Mouse (Mus musculus) kidney, embryonic 14.5 days (tissue): ENCODE measurements at regions not wholly inside any gene's neighbourhood (a gene's known extent, or its start where the extent isn't known, plus 50 kb on each side); places are given as distances from the start of the nearest gene placed in this dataset.

Experiments used
- ATAC-seq: fragments of 200-750 bp; cut with Nextera tagmentation; 2 replicates; pipeline ENCODE4 v1.8.0; 2017; ENCODE audit warnings: moderate number of reproducible peaks, mild to moderate bottlenecking, moderate TSS enrichment, moderate library complexity; ENCODE audit not compliant: low FRiP score, low TSS enrichment
- H3K27ac ChIP-seq: fragments of 300-500 bp; sonication (generic); 2 replicates; pipeline ENCODE4 v1.5.1; 2014; ENCODE audit warnings: low read depth, mild to moderate bottlenecking, low read length, moderate library complexity, mixed read lengths
- H3K27me3 ChIP-seq: fragments of 300-500 bp; sonication (generic); 2 replicates; pipeline ENCODE4 v1.6.1; 2014; ENCODE audit warnings: mild to moderate bottlenecking, low read length; ENCODE audit not compliant: control insufficient read depth, insufficient read depth
- H3K36me3 ChIP-seq: fragments of 300-500 bp; sonication (generic); 2 replicates; pipeline ENCODE4 v1.6.1; 2014; ENCODE audit warnings: low read length, mixed read lengths; ENCODE audit not compliant: control insufficient read depth, insufficient read depth
- H3K4me1 ChIP-seq: fragments of 300-500 bp; sonication (generic); 2 replicates; pipeline ENCODE4 v1.6.1; 2014; ENCODE audit warnings: low read length, mixed read lengths; ENCODE audit not compliant: control insufficient read depth, insufficient read depth
- H3K4me2 ChIP-seq: fragments of 300-500 bp; sonication (generic); replicated peaks from 2 replicates; pipeline ENCODE4 v1.6.1; 2014; ENCODE audit warnings: low read depth, mild to moderate bottlenecking, low read length
- H3K4me3 ChIP-seq: fragments of 300-500 bp; sonication (generic); 2 replicates; pipeline ENCODE4 v1.5.1; 2014; ENCODE audit warnings: mild to moderate bottlenecking, low read length
- H3K9ac ChIP-seq: fragments of 300-500 bp; sonication (generic); 2 replicates; pipeline ENCODE4 v1.6.1; 2014; ENCODE audit warnings: low read depth, mild to moderate bottlenecking, low read length, moderate library complexity
- H3K9me3 ChIP-seq: fragments of 300-500 bp; sonication (generic); 2 replicates; pipeline ENCODE4 v1.6.1; 2016; ENCODE audit warnings: low read length; ENCODE audit not compliant: control insufficient read depth
- WGBS: fragments of 180-500 bp; shearing (Covaris S2); extraction: QIAGEN DNeasy Blood & Tissue Kit; methylation state at CpG from one replicate; pipeline ENCODE4 v1.1.7; 2014; 5-methylcytosine and 5-hydroxymethylcytosine counted together

DNA sequence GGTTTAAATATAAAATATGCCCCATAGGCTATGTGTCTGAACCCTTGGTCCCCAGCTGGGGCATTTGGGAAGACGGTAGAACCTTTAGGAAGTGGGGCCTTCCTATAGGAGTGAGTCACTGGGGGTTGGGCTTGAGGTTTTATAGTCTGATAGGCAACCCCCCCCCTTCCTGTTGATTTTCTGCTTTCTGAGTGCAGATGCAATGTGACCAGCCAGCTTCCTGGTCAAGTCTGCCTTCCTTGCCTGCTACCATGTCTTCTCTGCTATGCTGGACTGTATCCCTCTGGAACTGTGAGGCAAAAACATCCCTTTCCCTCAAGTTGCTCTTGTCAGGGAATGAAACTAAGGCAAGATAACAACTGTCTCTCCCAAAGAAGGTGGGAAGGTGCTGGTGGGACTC, 122.4 kb upstream of the Mvb12b start:
- H3K27me3 ChIP-seq = no peaks in the 10 kb centered on the region
- 53% methylated on average over 1 of the region's 1 CpGs for WGBS
- no peaks in the 10 kb centered on the region for H3K4me1 ChIP-seq
- H3K9ac ChIP-seq = no peak overlapping the region
- no peaks in the 10 kb centered on the region for H3K36me3 ChIP-seq
- H3K9me3 ChIP-seq = no peaks in the 10 kb centered on the region
- no peak for ATAC-seq
- H3K27ac ChIP-seq = no peak overlapping the region
- H3K4me3 ChIP-seq = no peak overlapping the region
- H3K4me2 ChIP-seq = no peak overlapping the region

DNA sequence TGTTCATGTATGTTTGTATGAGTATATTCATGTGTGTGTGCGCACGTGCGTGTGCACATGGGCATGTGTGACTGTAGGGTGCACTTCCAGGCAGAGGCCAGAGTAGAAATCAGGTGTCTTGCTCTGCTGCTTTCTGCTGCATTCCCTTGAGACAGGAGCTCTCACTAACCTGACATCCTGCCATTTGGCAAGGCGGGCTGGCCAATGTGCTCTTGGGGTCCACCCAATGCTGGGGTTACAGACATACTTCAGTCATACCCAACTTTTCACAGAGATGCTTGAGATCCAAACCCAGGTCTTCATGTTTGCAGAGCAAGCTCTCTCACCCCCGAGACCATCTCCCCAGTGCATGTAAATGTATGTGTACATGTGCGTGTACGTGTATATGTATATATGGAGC, 120.2 kb upstream of the Mvb12b start:
- no peak for ATAC-seq
- 91% methylated on average over 7 of the region's 7 CpGs for WGBS
- H3K27me3 ChIP-seq = no peaks in the 10 kb centered on the region
- no peak overlapping the region for H3K9ac ChIP-seq
- no peaks in the 10 kb centered on the region for H3K9me3 ChIP-seq
- no peak overlapping the region for H3K27ac ChIP-seq
- no peak overlapping the region for H3K4me2 ChIP-seq
- H3K36me3 ChIP-seq = no peaks in the 10 kb centered on the region
- H3K4me3 ChIP-seq = no peak overlapping the region
- H3K4me1 ChIP-seq = no peaks in the 10 kb centered on the region

DNA sequence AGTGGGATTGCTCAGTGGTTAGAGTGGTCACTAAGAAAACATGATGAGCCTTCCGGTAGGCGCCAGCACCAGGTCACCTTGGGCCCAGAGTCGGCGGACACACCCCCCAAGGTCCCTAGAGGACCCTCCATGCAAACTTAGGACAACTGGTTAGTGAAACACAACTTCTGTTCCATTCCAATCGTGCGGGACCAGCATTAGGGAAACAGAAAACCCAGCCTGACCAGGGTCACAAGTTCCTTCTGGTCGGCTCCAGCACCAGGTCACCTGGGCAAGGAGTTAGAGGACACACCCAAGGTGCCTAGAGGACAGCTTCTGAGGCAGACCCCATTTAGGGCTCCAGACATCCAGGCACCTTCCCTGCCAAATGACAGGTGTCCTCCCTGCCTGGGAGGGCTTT, 109.4 kb upstream of the Mvb12b start:
- Histone ChIP-seq H3K36me3 (no peaks in the 10 kb centered on the region), H3K4me3 (no peak overlapping the region), H3K4me1 (no peaks in the 10 kb centered on the region), H3K27me3 (no peaks in the 10 kb centered on the region), H3K27ac (no peak overlapping the region), H3K9me3 (peaks cover 6% of the 10 kb centered on the region; the same call in 1 of the 2 replicates), H3K4me2 (no peak overlapping the region), H3K9ac (no peak overlapping the region)
- 94% methylated on average over 7 of the region's 7 CpGs for WGBS
- ATAC-seq = no peak

DNA sequence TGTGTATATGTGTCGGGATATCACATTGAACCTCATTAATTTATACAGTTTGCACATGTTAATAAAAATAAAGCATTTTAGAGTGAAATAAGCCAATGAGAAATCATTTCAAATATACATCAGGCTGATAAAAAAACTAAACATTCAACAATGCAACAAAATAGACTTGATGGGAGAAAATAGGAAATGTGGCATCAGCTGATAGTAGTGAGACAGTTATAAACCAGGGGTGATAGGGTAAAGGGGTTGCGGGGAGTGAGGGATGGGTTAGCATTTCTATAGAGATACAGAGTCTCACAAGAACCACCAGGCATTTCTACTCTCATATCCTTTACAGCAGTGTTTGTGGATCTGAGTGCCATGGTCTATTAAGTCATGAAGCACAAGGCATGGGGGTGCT, 108.6 kb upstream of the Mvb12b start:
- no peaks in the 10 kb centered on the region for H3K4me1 ChIP-seq
- no peak overlapping the region for H3K9ac ChIP-seq
- 93% methylated on average over 2 of the region's 2 CpGs for WGBS
- H3K9me3 ChIP-seq = peaks cover 6% of the 10 kb centered on the region; the same call in 1 of the 2 replicates
- H3K4me2 ChIP-seq = no peak overlapping the region
- H3K27ac ChIP-seq = no peak overlapping the region
- no peak for ATAC-seq
- H3K27me3 ChIP-seq = no peaks in the 10 kb centered on the region
- no peak overlapping the region for H3K4me3 ChIP-seq
- no peaks in the 10 kb centered on the region for H3K36me3 ChIP-seq

DNA sequence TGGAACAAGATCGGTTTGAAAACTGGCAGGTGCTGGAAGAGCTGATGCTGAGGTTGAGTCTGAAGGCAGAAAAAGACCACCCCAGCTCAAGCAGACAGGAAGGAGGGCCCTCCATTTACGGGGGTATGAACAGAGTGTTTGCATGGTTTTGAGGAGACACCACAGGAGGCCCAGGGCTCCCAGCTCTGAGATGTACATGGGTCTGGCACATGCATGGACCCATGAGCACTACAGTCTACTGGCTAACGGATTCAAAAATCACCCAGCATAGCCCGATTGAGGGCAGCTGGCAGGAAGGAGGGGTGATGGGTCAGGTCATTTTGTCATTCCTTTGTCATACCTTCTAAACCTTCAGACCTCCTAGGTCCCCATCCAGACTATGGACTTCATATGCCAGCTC, 103.6 kb upstream of the Mvb12b start:
- H3K4me1 ChIP-seq = 0 out of 2 replicates have a peak, but pooled peaks cover 3% of the 10 kb centered on the region
- peaks cover 6% of the 10 kb centered on the region; the same call in 1 of the 2 replicates for H3K9me3 ChIP-seq
- H3K27me3 ChIP-seq = 0 out of 2 replicates have a peak, but pooled peaks cover 2% of the 10 kb centered on the region
- no peak overlapping the region for H3K27ac ChIP-seq
- no peak overlapping the region for H3K9ac ChIP-seq
- WGBS = 81% methylated on average over 4 of the region's 4 CpGs
- no peak overlapping the region for H3K4me3 ChIP-seq
- H3K4me2 ChIP-seq = no peak overlapping the region
- ATAC-seq = no peak
- H3K36me3 ChIP-seq = no peaks in the 10 kb centered on the region

DNA sequence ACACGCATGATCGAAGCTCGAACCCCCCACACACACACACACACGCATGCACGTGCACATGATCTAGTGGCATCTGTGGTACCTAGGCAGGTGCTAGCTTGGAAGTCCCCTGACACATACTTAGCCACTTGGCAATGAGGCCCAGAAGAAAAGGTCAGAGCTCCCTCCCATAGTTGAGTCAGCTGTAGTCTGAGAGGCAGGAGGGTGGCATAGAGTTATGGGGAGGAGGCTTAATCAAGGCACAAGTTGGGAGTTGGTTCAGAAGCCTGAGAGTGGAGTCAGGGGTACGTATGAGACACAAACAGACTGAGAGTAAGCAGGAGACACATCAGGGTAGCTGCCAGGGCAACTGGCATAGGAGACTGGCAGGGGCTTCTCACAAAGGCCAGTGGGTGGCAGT, 103.0 kb upstream of the Mvb12b start:
- 88% methylated on average over 6 of the region's 6 CpGs for WGBS
- Histone ChIP-seq H3K27me3 (0 out of 2 replicates have a peak, but pooled peaks cover 2% of the 10 kb centered on the region), H3K9me3 (peaks cover 6% of the 10 kb centered on the region; the same call in 1 of the 2 replicates), H3K4me1 (0 out of 2 replicates have a peak, but pooled peaks cover 3% of the 10 kb centered on the region), H3K36me3 (no peaks in the 10 kb centered on the region), H3K9ac (no peak overlapping the region), H3K4me2 (no peak overlapping the region), H3K27ac (no peak overlapping the region), H3K4me3 (no peak overlapping the region)
- no peak for ATAC-seq

DNA sequence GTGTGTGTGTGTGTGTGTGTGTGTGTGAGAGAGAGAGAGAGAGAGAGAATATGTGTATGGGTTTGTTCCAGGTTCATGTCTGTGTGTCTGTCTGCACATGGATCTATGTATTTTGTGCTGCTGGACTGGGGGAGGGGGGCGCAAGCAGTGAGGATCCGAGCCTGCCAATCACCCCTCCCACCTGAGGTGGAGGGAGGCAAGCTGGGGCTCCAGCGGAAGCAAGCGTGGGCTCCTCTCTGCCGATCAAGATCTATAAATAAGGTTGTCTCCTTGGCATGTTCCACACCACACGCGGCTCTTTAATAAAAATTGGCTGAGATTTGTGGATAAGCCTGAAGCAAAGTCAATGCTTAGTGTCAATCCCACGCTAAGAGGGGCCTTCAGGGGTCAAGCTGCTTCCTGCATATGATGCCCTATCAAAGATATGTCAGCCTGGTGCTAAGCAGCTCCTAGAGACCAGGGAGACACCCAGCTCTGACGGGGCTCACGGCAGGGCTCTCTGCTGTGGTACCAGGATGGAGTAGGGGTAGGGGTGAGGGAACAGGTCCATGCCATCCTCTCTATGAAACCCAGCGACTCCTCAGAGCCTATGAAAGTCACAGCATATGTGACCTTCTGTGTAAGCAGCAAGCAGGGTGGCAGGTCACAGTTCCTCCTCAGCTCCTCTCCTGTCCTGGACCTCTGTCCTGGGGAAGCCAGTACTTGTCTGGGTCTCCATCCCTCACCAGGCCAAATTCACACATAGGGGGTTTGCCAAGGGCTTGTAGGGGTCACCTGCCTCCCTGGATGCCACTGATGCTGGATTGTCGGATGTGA, 102.0 kb upstream of the Mvb12b start:
- no peak overlapping the region for H3K4me3 ChIP-seq
- 50% methylated on average over 12 of the region's 12 CpGs for WGBS
- H3K36me3 ChIP-seq = no peaks in the 10 kb centered on the region
- H3K9ac ChIP-seq = no peak overlapping the region
- no peak overlapping the region for H3K4me2 ChIP-seq
- H3K27ac ChIP-seq = no peak overlapping the region
- H3K9me3 ChIP-seq = peaks cover 4% of the 10 kb centered on the region; the same call in 1 of the 2 replicates
- no peak for ATAC-seq
- 0 out of 2 replicates have a peak, but pooled peaks cover 2% of the 10 kb centered on the region for H3K27me3 ChIP-seq
- H3K4me1 ChIP-seq = 0 out of 2 replicates have a peak, but pooled peaks cover 3% of the 10 kb centered on the region

DNA sequence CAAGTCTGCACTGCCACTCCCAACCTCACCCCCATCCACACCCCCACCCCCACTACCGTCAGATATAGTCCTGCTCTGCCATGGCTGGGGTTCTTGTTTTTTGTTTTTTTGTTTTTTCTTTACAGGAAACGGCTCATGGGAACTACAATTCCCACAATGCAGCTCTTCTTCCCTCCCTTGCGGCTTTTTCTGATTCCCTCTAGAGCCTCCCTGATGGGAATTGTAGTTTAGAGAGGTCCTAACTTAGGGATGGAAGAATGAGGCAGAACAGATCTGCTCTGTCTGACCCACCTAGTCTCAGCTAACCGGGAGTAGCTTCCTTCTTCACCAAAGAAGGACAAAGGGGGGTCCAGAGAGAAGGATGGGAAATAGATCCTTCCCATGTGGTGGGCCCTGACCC, 98.7 kb upstream of the Mvb12b start:
- no peak overlapping the region for H3K9ac ChIP-seq
- H3K27ac ChIP-seq = no peak overlapping the region
- H3K4me3 ChIP-seq = no peak overlapping the region
- 0 out of 2 replicates have a peak, but pooled peaks cover 3% of the 10 kb centered on the region for H3K4me1 ChIP-seq
- WGBS = 19% methylated on average over 4 of the region's 4 CpGs
- ATAC-seq = peak; percentile 60; the same call in 1 of the 2 replicates
- 0 out of 2 replicates have a peak, but pooled peaks cover 2% of the 10 kb centered on the region for H3K27me3 ChIP-seq
- no peaks in the 10 kb centered on the region for H3K36me3 ChIP-seq
- H3K4me2 ChIP-seq = no peak overlapping the region
- no peaks in the 10 kb centered on the region for H3K9me3 ChIP-seq

DNA sequence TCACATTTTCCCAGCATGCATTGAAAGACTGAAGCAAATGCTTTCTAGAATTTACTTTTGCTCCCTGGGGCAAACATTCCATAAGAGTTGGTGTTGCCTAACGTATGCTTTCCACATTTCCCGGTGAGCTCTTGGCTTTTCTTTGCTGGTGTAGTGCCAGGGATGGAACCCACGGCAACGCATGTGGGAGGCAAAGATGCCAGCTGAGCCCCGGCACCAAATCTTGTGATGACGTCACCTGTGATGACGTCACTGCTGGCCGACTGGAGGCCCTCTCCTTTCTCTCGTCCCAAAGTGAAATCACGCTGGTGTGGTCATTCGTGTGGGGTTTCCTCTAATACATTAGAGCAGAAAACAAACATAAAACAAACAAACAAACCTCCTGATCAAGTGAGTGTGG, 97.6 kb upstream of the Mvb12b start:
- Histone ChIP-seq H3K9ac (no peak overlapping the region), H3K4me1 (0 out of 2 replicates have a peak, but pooled peaks cover 3% of the 10 kb centered on the region), H3K9me3 (no peaks in the 10 kb centered on the region), H3K36me3 (no peaks in the 10 kb centered on the region), H3K4me3 (no peak overlapping the region), H3K27ac (no peak overlapping the region), H3K27me3 (0 out of 2 replicates have a peak, but pooled peaks cover 2% of the 10 kb centered on the region), H3K4me2 (no peak overlapping the region)
- WGBS = 85% methylated on average over 11 of the region's 11 CpGs
- ATAC-seq = no peak
